Mouse (Mus musculus) heart, embryonic 16.5 days (tissue): ENCODE measurements at regions not wholly inside any gene's neighbourhood (a gene's known extent, or its start where the extent isn't known, plus 50 kb on each side); places are given as distances from the start of the nearest gene placed in this dataset.

ENCODE experiments used
- ATAC-seq: fragments of 200-750 bp; cut with Nextera tagmentation; replicated peaks from 2 replicates; pipeline ENCODE4 v1.8.0; 2017; ENCODE audit warnings: moderate number of reproducible peaks; ENCODE audit not compliant: insufficient read depth, low FRiP score; ENCODE audit errors: extremely low read depth
- H3K27ac ChIP-seq: fragments of 300-500 bp; sonication (generic); 2 replicates; pipeline ENCODE4 v1.5.1; 2014; ENCODE audit warnings: mild to moderate bottlenecking, low read length, control low read depth, moderate library complexity
- H3K27me3 ChIP-seq: fragments of 300-500 bp; sonication (generic); 2 replicates; pipeline ENCODE4 v1.6.1; 2014; ENCODE audit warnings: low read length, mixed read lengths; ENCODE audit not compliant: control insufficient read depth, insufficient read depth
- H3K36me3 ChIP-seq: fragments of 300-500 bp; sonication (generic); 2 replicates; pipeline ENCODE4 v1.6.1; 2014; ENCODE audit not compliant: control insufficient read depth, insufficient read depth
- H3K4me1 ChIP-seq: fragments of 300-500 bp; sonication (generic); 2 replicates; pipeline ENCODE4 v1.6.1; 2014; ENCODE audit warnings: low read length, mixed read lengths; ENCODE audit not compliant: control insufficient read depth, insufficient read depth
- H3K4me2 ChIP-seq: fragments of 300-500 bp; sonication (generic); 2 replicates; pipeline ENCODE4 v1.6.1; 2014; ENCODE audit warnings: low read depth, mild to moderate bottlenecking, control low read depth, low read length
- H3K4me3 ChIP-seq: fragments of 300-500 bp; sonication (generic); 2 replicates; pipeline ENCODE4 v1.5.1; 2014; ENCODE audit warnings: mild to moderate bottlenecking, control low read depth, low read length
- H3K9ac ChIP-seq: fragments of 300-500 bp; sonication (generic); 2 replicates; pipeline ENCODE4 v1.6.1; 2014; ENCODE audit warnings: low read length, control low read depth
- H3K9me3 ChIP-seq: fragments of 300-500 bp; sonication (generic); replicated peaks from 2 replicates; pipeline ENCODE4 v1.6.1; 2016; ENCODE audit warnings: low read length; ENCODE audit not compliant: control insufficient read depth
- WGBS: fragments of 180-500 bp; shearing (Covaris S2); extraction: QIAGEN DNeasy Blood & Tissue Kit; methylation state at CpG from one replicate; pipeline ENCODE4 v1.1.7; 2014; 5-methylcytosine and 5-hydroxymethylcytosine counted together

DNA sequence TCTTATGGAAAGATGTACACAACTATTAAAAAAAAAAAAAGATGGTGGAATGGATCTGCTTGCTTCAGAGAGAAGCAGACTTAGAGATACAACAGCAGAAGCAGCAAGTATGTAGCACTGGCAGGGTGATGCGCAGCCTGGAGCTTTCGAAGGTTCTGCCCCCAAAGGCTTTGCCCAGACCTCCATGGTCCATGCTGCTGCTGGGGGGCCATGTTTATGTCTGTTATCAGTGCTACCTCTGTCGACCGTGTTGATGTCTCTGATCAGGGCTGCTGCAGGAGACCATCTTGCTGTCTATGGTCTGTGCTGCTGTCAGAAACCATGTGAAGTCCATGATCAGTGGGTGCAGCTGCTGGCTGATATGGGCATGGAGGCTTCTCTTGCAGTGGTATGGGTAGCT, 88.6 kb upstream of the Fam189a1 start:
- Histone ChIP-seq H3K27ac (no peak overlapping the region), H3K9ac (no peak overlapping the region), H3K9me3 (no peaks in the 10 kb centered on the region), H3K4me2 (no peak overlapping the region), H3K36me3 (no peaks in the 10 kb centered on the region), H3K4me1 (no peaks in the 10 kb centered on the region), H3K27me3 (no peaks in the 10 kb centered on the region), H3K4me3 (no peak overlapping the region)
- 74% methylated on average over 4 of the region's 4 CpGs for WGBS
- no peak for ATAC-seq

- no peak overlapping the region for H3K9ac ChIP-seq
- H3K36me3 ChIP-seq, result no peaks in the 10 kb centered on the region
- no peaks in the 10 kb centered on the region for H3K9me3 ChIP-seq
- H3K4me1 ChIP-seq, result no peaks in the 10 kb centered on the region
- no peak overlapping the region for H3K27ac ChIP-seq
- no peaks in the 10 kb centered on the region for H3K27me3 ChIP-seq
- 62% methylated on average over 8 of the region's 8 CpGs for WGBS
- ATAC-seq, result no peak
- H3K4me2 ChIP-seq, result no peak overlapping the region
- no peak overlapping the region for H3K4me3 ChIP-seq
These were observed 84.8 kb upstream of the Fam189a1 start for GRCm38 (mm10) chr7:65241208-65241607.

GRCm38 (mm10) chr7:65235701-65236100, 79.3 kb upstream of the Fam189a1 start:
- Histone ChIP-seq H3K9me3 (no peaks in the 10 kb centered on the region), H3K36me3 (no peaks in the 10 kb centered on the region), H3K4me3 (no peak overlapping the region), H3K9ac (no peak overlapping the region), H3K27ac (no peak overlapping the region), H3K4me1 (no peaks in the 10 kb centered on the region), H3K4me2 (no peak overlapping the region), H3K27me3 (no peaks in the 10 kb centered on the region)
- no peak for ATAC-seq
- WGBS, result 70% methylated on average over 3 of the region's 3 CpGs

- Histone ChIP-seq H3K36me3 (no peaks in the 10 kb centered on the region), H3K9ac (no peak overlapping the region), H3K9me3 (no peaks in the 10 kb centered on the region), H3K27me3 (no peaks in the 10 kb centered on the region), H3K4me2 (no peak overlapping the region), H3K4me1 (no peaks in the 10 kb centered on the region), H3K4me3 (no peak overlapping the region), H3K27ac (no peak overlapping the region)
- 71% methylated on average over 4 of the region's 4 CpGs for WGBS
- ATAC-seq, result no peak
These were observed 77.3 kb upstream of the Fam189a1 start for GRCm38 (mm10) chr7:65233681-65234080.

- Histone ChIP-seq H3K4me3 (no peak overlapping the region), H3K4me2 (no peak overlapping the region), H3K4me1 (no peaks in the 10 kb centered on the region), H3K36me3 (no peaks in the 10 kb centered on the region), H3K9me3 (no peaks in the 10 kb centered on the region), H3K27ac (no peak overlapping the region), H3K9ac (no peak overlapping the region), H3K27me3 (no peaks in the 10 kb centered on the region)
- 61% methylated on average over 5 of the region's 5 CpGs for WGBS
- no peak for ATAC-seq
These were observed 72.9 kb upstream of the Fam189a1 start for GRCm38 (mm10) chr7:65229306-65229705.

DNA sequence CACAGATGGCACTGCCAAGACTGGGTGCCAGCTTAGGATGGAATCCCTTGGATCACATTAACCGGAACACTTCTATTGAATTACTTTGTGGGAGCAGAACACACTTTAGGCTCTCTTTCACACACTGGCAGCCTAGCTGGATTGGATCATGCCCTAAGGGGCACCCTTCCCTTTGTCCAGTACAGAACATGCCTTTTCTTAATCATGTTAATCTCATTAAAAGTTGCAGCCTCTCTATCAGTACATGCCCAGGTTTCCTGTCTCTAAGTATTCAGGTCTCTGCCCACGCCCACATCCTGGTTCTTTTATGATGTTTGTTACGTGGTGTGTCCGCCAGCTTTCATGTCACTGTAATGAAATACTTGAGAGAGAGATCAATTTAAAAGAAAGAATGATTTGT, 69.8 kb upstream of the Fam189a1 start:
- no peaks in the 10 kb centered on the region for H3K9me3 ChIP-seq
- H3K36me3 ChIP-seq, result no peaks in the 10 kb centered on the region
- no peaks in the 10 kb centered on the region for H3K4me1 ChIP-seq
- 78% methylated on average over 4 of the region's 4 CpGs for WGBS
- no peak overlapping the region for H3K9ac ChIP-seq
- ATAC-seq, result no peak
- H3K4me2 ChIP-seq, result no peak overlapping the region
- no peaks in the 10 kb centered on the region for H3K27me3 ChIP-seq
- H3K4me3 ChIP-seq, result no peak overlapping the region
- no peak overlapping the region for H3K27ac ChIP-seq

DNA sequence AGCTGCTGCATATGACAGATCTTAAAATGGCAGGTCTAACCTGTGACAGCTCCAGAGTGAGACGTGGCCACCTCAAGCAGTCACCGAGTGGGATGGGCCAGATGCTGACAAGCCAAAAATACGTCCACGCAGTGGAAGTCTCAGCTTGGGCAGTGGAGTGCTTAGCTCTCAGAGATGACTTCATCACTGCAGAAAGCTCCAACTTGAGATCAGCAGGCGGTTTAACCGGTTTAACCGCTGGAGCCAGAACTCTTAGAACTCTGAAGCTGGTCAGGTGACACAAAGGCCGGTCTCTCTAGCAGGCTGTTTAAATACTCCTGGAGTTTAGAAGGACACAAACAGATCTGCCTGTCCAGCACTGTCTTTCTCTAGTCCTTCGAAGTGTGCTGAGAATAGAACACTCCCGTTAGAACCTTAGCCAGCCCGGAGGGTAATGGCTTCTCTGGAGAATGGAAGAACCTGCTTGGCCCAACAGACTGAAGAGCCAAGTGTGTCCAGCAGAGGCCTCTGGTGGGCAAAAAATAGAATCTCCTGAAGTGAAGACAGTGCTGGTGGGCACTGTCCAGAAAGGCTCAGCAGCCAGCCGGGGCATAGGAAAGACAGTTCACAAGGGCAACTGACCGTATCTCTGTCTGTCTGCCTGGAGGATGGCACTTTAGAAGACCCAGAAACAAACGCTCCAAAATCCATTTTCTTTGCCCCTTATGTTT, 57.0 kb upstream of the Fam189a1 start:
- H3K27ac ChIP-seq, result no peak overlapping the region
- no peak overlapping the region for H3K4me2 ChIP-seq
- H3K4me1 ChIP-seq, result no peaks in the 10 kb centered on the region
- H3K9me3 ChIP-seq, result no peaks in the 10 kb centered on the region
- H3K4me3 ChIP-seq, result no peak overlapping the region
- H3K9ac ChIP-seq, result no peak overlapping the region
- no peak for ATAC-seq
- no peaks in the 10 kb centered on the region for H3K27me3 ChIP-seq
- no peaks in the 10 kb centered on the region for H3K36me3 ChIP-seq
- 62% methylated on average over 14 of the region's 14 CpGs for WGBS

- WGBS, result 55% methylated on average over 10 of the region's 10 CpGs
These were observed 50.9 kb upstream of the Fam189a1 start for GRCm38 (mm10) chr7:65207240-65207639.

More at GRCm38 (mm10) chr7:65207240-65207639, 50.9 kb upstream of the Fam189a1 start:
- no peak overlapping the region for H3K4me3 ChIP-seq
- no peaks in the 10 kb centered on the region for H3K4me1 ChIP-seq
- H3K9ac ChIP-seq, result no peak overlapping the region
- H3K9me3 ChIP-seq, result peaks cover 4% of the 10 kb centered on the region; the same call in 1 of the 2 replicates
- H3K27ac ChIP-seq, result no peak overlapping the region
- H3K27me3 ChIP-seq, result no peaks in the 10 kb centered on the region
- H3K36me3 ChIP-seq, result no peaks in the 10 kb centered on the region
- peak; percentile 69 for ATAC-seq
- H3K4me2 ChIP-seq, result peak overlapping the region; percentile 1; the same call in 1 of the 2 replicates
